ENCODE assay signal across 8 mouse cellular contexts in genomic region chr9:63918245-63918644, GRCm38 (mm10).
A peak's percentile ranks its signal among the peaks of the same experiment; 100 is the strongest.
DNase-seq lines count a peak whose midpoint lies in the region; ATAC-seq lines count a peak whose summit lies in the region.
"Had no signal": no experiment of that assay in that cellular context is flagged by ENCODE, and none has a peak within 500 bp of the region (broad histone marks: within the 10 kb centered on the region; RNA-seq: fewer than 3 reads in every experiment).

No protein-coding gene starts in this region.

- H3K9me3 ChIP-seq in intestine, embryonic 14.5 days (ENCODE audit: control insufficient read depth, low read length): no peaks in the 10 kb centered on the region

- WGBS in intestine, embryonic 14.5 days: 72% methylated on average over 4 of the region's 4 CpGs

- intact Hi-C loops in left cerebral cortex, postnatal 10 days (cut with DNase I): loop anchor here (5.0 kb wide), 1 partner anchor 184 kb away; no protein-coding TSS in a partner anchor

- H3K36me3 ChIP-seq in intestine, embryonic 14.5 days (ENCODE audit: control insufficient read depth, insufficient read depth, low read length): no peaks in the 10 kb centered on the region

- H3K9ac ChIP-seq in intestine, embryonic 14.5 days (ENCODE audit: low read length): no peak overlapping the region

- peaks cover 13% of the 10 kb centered on the region for H3K4me1 ChIP-seq in intestine, embryonic 14.5 days (replicated peaks; ENCODE audit: control insufficient read depth, insufficient read depth, low read length)

- ATAC-seq in intestine, embryonic 14.5 days (replicated peaks; ENCODE audit: low FRiP score, low TSS enrichment, low read depth): 0 out of 2 replicates have a peak, but pooled peaks have one; percentile 40
- peak; percentile 79 for ATAC-seq in megakaryocyte-erythroid progenitor cell, adult 5-6 weeks (replicated peaks; ENCODE audit: low FRiP score, low TSS enrichment, poor library complexity, severe bottlenecking)

- H3K27me3 ChIP-seq in intestine, embryonic 14.5 days (replicated peaks; ENCODE audit: control insufficient read depth, insufficient read depth, low read length): no peaks in the 10 kb centered on the region

- peak; percentile 88 for DNase-seq in ZHBTc4 (ENCODE audit: low read depth, low spot score)
- DNase-seq in cerebellum, postnatal 14 days: peak; percentile 88 to 91
- DNase-seq in gastrocnemius, adult 8-10 months (ENCODE audit: low spot score in 2 of 2): peak; percentile 57 to 69
- DNase-seq in intestine, embryonic 14.5 days (ENCODE audit: low spot score): peak; percentile 82
- peak; percentile 33 to 79 for DNase-seq in left cerebral cortex, postnatal 10 days (ENCODE audit: extremely low spot score in 1 of 2, low spot score in 2 of 2)
- DNase-seq in spleen, postnatal 10 days (ENCODE audit: low spot score in 2 of 2): peak; percentile 36 to 80

- no peak overlapping the region for H3K4me3 ChIP-seq in intestine, embryonic 14.5 days (ENCODE audit: low read depth, low read length)
- H3K4me3 ChIP-seq: myocyte had no signal

- no peak overlapping the region for H3K4me2 ChIP-seq in intestine, embryonic 14.5 days (ENCODE audit: low read length)

- H3K27ac ChIP-seq in intestine, embryonic 14.5 days (ENCODE audit: low read depth): no peak overlapping the region
